Mouse (Mus musculus): ENCODE data around the gene Gpsm2. TPM values are rescaled to one million over a fixed set of nuclear protein-coding genes. Genes with fewer than 3 reads are reported as not detected.
"Not testable (repeated sequence)": the region's sequence is repeated elsewhere in the genome, so short reads cannot be mapped to it uniquely, and the experiment has no call there.

The Gpsm2 gene
- total RNA-seq, 1 experiment from 2014 or later = 1.7 TPM

GRCm38 (mm10) chr3:108683597-108683996, 38.5 kb downstream of the Gpsm2 start:
- not testable (repeated sequence) for ATAC-seq (ENCODE audit: extremely low read depth, insufficient number of reproducible peaks, low FRiP score, poor library complexity, severe bottlenecking)

- no peak for ATAC-seq (ENCODE audit: extremely low read depth, insufficient number of reproducible peaks, low FRiP score, poor library complexity, severe bottlenecking)
Measured at GRCm38 (mm10) chr3:108681004-108681403, 41.1 kb downstream of the Gpsm2 start.

- ATAC-seq (ENCODE audit: extremely low read depth, insufficient number of reproducible peaks, low FRiP score, poor library complexity, severe bottlenecking) = no peak
Measured at GRCm38 (mm10) chr3:108676616-108677015, 45.5 kb downstream of the Gpsm2 start.

GRCm38 (mm10) chr3:108660941-108661340, 61.2 kb downstream of the Gpsm2 start:
- no peak for ATAC-seq (ENCODE audit: extremely low read depth, insufficient number of reproducible peaks, low FRiP score, poor library complexity, severe bottlenecking)

- ATAC-seq (ENCODE audit: extremely low read depth, insufficient number of reproducible peaks, low FRiP score, poor library complexity, severe bottlenecking) = no peak
Measured at GRCm38 (mm10) chr3:108658612-108659011, 63.5 kb downstream of the Gpsm2 start.

GRCm38 (mm10) chr3:108655486-108655885, 66.6 kb downstream of the Gpsm2 start:
- no peak for ATAC-seq (ENCODE audit: extremely low read depth, insufficient number of reproducible peaks, low FRiP score, poor library complexity, severe bottlenecking)

GRCm38 (mm10) chr3:108654566-108654965, 67.5 kb downstream of the Gpsm2 start:
- no peak for ATAC-seq (ENCODE audit: extremely low read depth, insufficient number of reproducible peaks, low FRiP score, poor library complexity, severe bottlenecking)

- peak; percentile 88 for ATAC-seq (ENCODE audit: extremely low read depth, insufficient number of reproducible peaks, low FRiP score, poor library complexity, severe bottlenecking)
Measured at GRCm38 (mm10) chr3:108653710-108654379, 68.3 kb downstream of the Gpsm2 start, which contains the start of gene Clcc1. Clcc1 (plus strand) TSS chr3:108653913.

GRCm38 (mm10) chr3:108652866-108653642, 69.1 kb downstream of the Gpsm2 start:
- ATAC-seq (ENCODE audit: extremely low read depth, insufficient number of reproducible peaks, low FRiP score, poor library complexity, severe bottlenecking) = peak; percentile 65

GRCm38 (mm10) chr3:108647681-108648080, 74.4 kb downstream of the Gpsm2 start:
- ATAC-seq (ENCODE audit: extremely low read depth, insufficient number of reproducible peaks, low FRiP score, poor library complexity, severe bottlenecking) = not testable (repeated sequence)

- ATAC-seq (ENCODE audit: extremely low read depth, insufficient number of reproducible peaks, low FRiP score, poor library complexity, severe bottlenecking) = no peak
Measured at GRCm38 (mm10) chr3:108646036-108646435, 76.1 kb downstream of the Gpsm2 start.

GRCm38 (mm10) chr3:108644856-108645255, 77.3 kb downstream of the Gpsm2 start:
- ATAC-seq (ENCODE audit: extremely low read depth, insufficient number of reproducible peaks, low FRiP score, poor library complexity, severe bottlenecking) = no peak

GRCm38 (mm10) chr3:108640998-108641397, 81.1 kb downstream of the Gpsm2 start:
- ATAC-seq (ENCODE audit: extremely low read depth, insufficient number of reproducible peaks, low FRiP score, poor library complexity, severe bottlenecking) = no peak

GRCm38 (mm10) chr3:108639412-108639811, 82.7 kb downstream of the Gpsm2 start:
- ATAC-seq (ENCODE audit: extremely low read depth, insufficient number of reproducible peaks, low FRiP score, poor library complexity, severe bottlenecking) = no peak

- no peak for ATAC-seq (ENCODE audit: extremely low read depth, insufficient number of reproducible peaks, low FRiP score, poor library complexity, severe bottlenecking)
Measured at GRCm38 (mm10) chr3:108634761-108635160, 87.3 kb downstream of the Gpsm2 start.

Other genes starting within 250 kb of the Gpsm2 start
- gene 1700013F07Rik, start 188.2 kb downstream of the Gpsm2 start, total RNA-seq (2017) = not detected in 2 replicates
- gene 5330417C22Rik, start 185.8 kb downstream of the Gpsm2 start, total RNA-seq (2017) = 0.12 TPM in 1 of 2 replicates, not detected in the other
- 65.3 and 66.4 TPM in 2 replicates for gene Tmem167b, start 159.8 kb downstream of the Gpsm2 start, total RNA-seq (2017)
- 46.6 and 46.7 TPM in 2 replicates for gene Taf13, start 150.6 kb downstream of the Gpsm2 start, total RNA-seq (2017)
- gene Wdr47, start 131.0 kb downstream of the Gpsm2 start, total RNA-seq (2017) = 29.6 and 38.4 TPM in 2 replicates
- gene Clcc1, start 68.4 kb downstream of the Gpsm2 start, total RNA-seq (2017) = 68.9 and 74.0 TPM in 2 replicates
- gene Aknad1, start 17.3 kb upstream of the Gpsm2 start, total RNA-seq (2017) = not detected in 2 replicates
- gene Stxbp3, start 118.2 kb upstream of the Gpsm2 start, total RNA-seq (2017) = 108 and 112 TPM in 2 replicates
- gene Fndc7, start 167.7 kb upstream of the Gpsm2 start, total RNA-seq (2017) = 0.47 and 0.74 TPM in 2 replicates
- gene Prpf38b, start 189.4 kb upstream of the Gpsm2 start, total RNA-seq (2017) = 333 and 503 TPM in 2 replicates
- 0.37 TPM in 1 of 2 replicates, not detected in the other for gene Henmt1, start 217.6 kb upstream of the Gpsm2 start, total RNA-seq (2017)
- not detected in 2 replicates for gene Gm9857, start 218.1 kb upstream of the Gpsm2 start, total RNA-seq (2017)

Data from neutrophil, adult 5-6 weeks (primary cell).